Mouse (Mus musculus) 3134 (cell line): ENCODE measurements at regions not wholly inside any gene's neighbourhood (a gene's known extent, or its start where the extent isn't known, plus 50 kb on each side); places are given as distances from the start of the nearest gene placed in this dataset.

Experiments
- DNase-seq: peaks from one replicate; pipeline ENCODE4 v3.0.0-alpha.2; 2011; ENCODE audit warnings: low spot score; ENCODE audit not compliant: insufficient read length; ENCODE audit errors: extremely low read depth

DNA sequence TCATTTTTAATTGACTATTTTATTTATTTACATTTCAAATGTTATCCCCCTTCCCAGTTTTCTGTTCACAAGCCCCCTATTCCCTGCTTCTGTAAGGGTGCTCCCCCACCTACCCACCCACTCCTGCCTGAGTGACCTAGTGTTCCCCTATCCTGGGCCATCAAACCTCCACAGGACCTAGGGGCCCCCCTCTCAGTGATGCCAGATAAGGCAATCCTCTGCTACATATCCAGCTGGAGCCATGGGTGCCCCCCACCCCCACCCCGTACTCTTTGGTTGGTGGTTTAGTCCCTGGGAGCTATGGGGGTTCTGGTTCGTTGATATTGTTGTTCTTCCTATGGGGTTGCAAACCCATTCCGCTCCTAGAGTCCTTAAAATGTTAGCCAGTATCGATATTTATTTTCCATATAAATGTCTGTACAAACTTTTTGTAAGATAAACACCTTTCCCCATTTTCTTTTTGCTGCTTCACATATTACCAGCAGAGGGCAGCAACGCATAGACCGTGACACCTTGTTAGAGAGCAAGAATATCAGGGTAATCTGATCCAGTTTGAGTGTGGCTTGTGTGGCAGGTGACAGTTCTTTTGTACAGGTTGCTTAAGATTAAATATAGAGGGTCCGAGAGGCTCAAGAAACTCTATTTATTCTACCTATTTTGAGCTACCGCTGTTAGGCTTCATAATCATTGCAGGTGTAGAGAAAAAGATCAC is 177.2 kb upstream of the Scn7a start:
- DNase-seq: peak; percentile 1

DNA sequence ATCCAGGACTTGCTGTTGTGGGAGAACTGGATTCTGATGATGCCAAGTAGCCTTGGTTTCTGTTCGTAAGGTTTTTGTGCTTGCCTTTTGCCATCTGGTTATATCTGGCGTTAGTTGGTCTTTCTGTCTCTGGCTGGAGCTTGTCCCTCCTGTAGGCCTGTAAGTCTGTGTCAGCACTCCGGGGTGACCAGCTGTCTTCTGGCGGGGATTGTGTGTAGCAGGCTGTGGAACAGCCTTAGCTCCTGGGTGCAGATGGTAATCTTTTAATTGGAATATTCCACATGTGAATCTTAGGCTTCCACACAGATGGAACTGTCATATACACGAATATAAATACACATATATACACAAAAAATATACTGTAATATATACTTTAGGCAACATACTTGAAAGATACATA is 156.5 kb upstream of the Scn7a start:
- no peak for DNase-seq

DNA sequence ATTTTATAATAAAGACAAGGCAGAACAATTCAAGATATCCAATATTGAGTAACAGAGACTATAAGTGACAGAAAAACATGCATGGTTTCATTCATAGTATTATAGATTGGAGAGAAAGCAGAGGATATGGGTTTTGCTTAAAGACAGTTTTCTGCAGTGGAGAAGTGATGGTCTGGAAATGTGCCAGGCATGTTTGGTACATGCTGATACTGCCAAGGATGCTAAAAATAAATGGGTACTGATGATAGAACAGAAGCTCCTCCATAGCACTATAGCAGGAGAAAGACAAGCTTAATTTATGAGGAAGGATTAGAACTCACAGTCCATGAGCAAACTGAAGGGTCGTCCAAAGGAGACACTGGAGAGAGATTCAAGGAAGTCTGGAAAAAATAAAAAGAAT is 113.3 kb upstream of the Scn7a start:
- DNase-seq: no peak

DNA sequence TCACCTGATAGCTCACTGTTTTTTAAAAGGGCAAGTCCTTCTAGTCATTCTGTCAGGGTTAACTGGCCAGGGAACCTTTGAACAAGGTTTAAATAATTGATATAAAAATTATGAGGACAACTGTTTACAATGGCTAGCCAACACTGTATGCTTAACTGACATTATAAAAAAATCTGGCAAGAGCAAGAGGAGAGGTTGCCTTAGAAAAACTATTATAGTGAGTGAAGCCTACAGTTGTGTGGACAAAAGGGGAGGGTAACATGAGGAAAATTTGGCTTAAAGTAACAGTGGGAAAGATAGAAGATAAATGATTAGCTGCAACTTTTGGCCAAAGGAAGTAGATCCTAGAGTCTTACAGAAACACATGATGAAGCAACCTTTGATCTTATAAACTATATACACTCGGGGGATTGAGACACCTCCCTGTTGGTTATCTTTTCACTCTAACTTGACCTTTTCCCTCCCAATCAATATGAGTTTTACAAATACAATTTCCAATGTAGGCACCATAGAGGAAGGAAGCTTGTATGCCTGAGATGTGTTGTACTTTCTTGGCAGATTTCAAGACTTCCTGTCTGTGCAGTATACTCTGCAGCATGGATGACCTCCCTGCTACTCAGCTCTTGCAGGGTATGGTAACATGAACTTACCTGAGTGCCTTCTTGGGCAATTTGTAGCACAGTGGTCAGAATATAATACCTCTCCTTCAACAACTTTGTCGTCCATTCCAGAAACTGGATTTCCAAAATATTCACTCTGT is 82.9 kb upstream of the Scn7a start:
- no peak for DNase-seq
